Mouse (Mus musculus) brain, embryonic 14.5 days (tissue): ENCODE data around the gene Shroom3. TPM values are rescaled to one million over a fixed set of nuclear protein-coding genes. Genes with fewer than 3 reads are reported as not detected.

Experiments used
- DNase-seq: peaks from one replicate; pipeline ENCODE4 v3.0.0-alpha.2; 2011; ENCODE audit warnings: low read depth
- CTCF ChIP-seq: fragments of 200-500 bp; IDR thresholded peaks from 2 replicates; pipeline ENCODE4 v1.5.1; 2012; ENCODE audit warnings: inconsistent platforms, mild to moderate bottlenecking, moderate library complexity, borderline replicate concordance; ENCODE audit not compliant: insufficient read depth, insufficient read length; ENCODE audit errors: extremely low read depth
- POLR2A ChIP-seq: fragments of 200-500 bp; IDR thresholded peaks from 2 replicates; pipeline ENCODE4 v1.6.1; 2012; ENCODE audit warnings: mild to moderate bottlenecking, inconsistent platforms, borderline replicate concordance; ENCODE audit not compliant: poor library complexity, insufficient read depth, insufficient read length, severe bottlenecking; ENCODE audit errors: extremely low read depth
- polyA plus RNA-seq: library from polyadenylated mRNA; depleted of rRNA; stranded (reverse); fragments of >200 nt; gene quantifications from 2 replicates; pipeline ENCODE4 v1.2.3, GENCODE M21; 2012

Shroom3 gene
- polyA plus RNA-seq, 1 experiment: 8.0 TPM

DNA sequence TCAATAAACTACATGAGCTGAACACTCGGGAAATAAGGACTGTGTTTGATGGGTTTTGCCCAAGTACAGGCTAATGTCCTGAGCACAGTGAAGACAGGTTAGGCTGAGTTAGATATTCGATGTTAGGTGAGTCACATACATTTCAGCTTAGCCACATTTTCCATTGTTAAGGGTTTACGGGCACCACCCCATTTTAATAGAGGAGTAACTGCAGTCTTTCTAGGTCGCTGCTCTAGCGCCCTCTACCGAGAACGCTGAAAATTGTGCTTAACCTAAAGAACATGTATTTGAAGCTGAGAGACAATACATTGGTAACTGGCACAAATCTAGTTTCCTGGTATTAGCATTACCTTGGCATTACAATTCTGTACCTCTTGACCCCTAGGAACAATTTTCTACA is 287.2 kb downstream of the Shroom3 start:
- TF ChIP-seq CTCF: peak; percentile 49; the same call in 1 of the 2 replicates
- TF ChIP-seq POLR2A: no peak
- DNase-seq: peak; percentile 65

DNA sequence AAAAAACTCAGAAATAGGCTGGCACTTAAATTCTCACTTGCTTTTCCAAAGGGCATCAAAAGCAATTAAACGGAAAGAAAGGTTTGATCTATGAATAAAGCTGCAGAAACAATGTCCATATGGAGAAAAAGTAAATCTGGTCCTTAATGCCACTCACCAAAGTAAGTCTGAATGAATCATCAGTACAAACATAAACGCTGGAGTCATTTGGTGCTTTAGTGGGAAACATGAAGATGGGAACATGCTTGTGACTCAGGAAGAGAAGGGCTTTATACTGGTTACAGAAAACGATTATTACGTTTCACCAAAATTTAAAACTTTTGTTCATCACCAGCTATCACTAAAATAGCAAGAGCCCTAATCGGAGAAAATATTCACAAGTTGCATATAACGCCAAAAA is 297.2 kb downstream of the Shroom3 start:
- no peak for DNase-seq
- TF ChIP-seq POLR2A (no peak), CTCF (no peak)

GRCm38 (mm10) chr5:92980862-92981261 is 297.6 kb downstream of the Shroom3 start:
- no peak for DNase-seq
- no peak for TF ChIP-seq POLR2A
- no peak for TF ChIP-seq CTCF

DNA sequence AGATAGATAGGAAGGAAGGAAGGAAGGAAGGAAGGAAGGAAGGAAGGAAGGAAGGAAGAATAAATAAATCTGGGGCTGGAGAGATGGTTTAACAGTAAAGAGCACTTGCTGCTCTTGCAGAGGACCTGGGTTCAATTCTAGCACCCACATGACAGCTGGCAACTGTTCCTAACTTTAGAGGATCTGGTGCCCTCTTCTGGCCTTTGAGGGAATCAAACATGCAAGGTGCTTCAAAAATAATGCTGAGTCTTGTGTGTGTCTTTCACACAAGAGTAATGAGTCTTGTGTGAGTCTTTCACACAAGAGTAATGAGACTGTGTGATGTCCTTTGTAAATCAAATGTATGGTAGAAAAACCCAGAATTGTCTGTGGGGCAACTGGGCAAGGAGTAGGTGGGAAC is 299.4 kb downstream of the Shroom3 start:
- TF ChIP-seq POLR2A (no peak), CTCF (peak; percentile 33; the same call in 1 of the 2 replicates)
- no peak for DNase-seq

DNA sequence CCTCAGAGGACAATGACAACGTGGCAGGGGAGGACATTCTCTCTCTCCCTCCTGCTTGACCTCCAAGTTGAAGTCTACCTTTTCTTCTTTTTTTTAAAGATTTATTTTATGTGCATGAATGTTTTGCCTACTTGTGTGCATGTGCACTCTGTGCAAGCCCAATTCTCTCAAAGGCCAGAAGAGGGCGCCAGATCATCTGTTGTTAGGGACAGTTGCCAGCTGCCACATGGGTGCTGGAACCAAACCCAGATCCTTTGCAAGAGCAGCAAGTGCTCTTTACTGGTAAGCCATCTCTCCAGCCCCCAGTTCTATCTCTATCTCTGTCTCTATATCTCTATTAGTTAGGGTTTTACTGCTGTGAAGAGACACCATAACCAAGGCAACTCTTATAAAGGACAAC is 300.7 kb downstream of the Shroom3 start:
- no peak for DNase-seq
- TF ChIP-seq POLR2A: no peak
- TF ChIP-seq CTCF: peak; percentile 38; the same call in 1 of the 2 replicates

- no peak for TF ChIP-seq POLR2A
- TF ChIP-seq CTCF: no peak
- DNase-seq: no peak
Observed at GRCm38 (mm10) chr5:92984692-92985091, 301.5 kb downstream of the Shroom3 start.

DNA sequence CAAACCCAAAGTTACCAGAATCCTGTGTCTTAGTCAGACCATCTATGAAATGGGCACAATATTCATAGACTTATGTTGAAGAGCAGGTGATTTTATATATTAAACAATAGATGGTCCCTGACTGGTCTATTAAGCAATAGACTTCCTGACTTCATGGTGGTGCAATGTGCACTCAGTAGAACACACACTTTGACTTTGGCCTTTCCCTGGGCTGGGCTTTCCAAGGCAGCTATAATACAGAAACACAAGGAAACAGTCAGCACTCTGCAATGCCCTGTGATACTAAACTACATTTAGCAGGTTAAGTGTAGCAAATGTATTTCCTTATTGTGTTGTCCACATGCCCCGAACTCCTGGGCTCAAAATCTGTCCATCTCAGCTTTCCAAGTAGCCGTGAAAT is 302.2 kb downstream of the Shroom3 start:
- DNase-seq: no peak
- TF ChIP-seq CTCF (no peak), POLR2A (no peak)

DNA sequence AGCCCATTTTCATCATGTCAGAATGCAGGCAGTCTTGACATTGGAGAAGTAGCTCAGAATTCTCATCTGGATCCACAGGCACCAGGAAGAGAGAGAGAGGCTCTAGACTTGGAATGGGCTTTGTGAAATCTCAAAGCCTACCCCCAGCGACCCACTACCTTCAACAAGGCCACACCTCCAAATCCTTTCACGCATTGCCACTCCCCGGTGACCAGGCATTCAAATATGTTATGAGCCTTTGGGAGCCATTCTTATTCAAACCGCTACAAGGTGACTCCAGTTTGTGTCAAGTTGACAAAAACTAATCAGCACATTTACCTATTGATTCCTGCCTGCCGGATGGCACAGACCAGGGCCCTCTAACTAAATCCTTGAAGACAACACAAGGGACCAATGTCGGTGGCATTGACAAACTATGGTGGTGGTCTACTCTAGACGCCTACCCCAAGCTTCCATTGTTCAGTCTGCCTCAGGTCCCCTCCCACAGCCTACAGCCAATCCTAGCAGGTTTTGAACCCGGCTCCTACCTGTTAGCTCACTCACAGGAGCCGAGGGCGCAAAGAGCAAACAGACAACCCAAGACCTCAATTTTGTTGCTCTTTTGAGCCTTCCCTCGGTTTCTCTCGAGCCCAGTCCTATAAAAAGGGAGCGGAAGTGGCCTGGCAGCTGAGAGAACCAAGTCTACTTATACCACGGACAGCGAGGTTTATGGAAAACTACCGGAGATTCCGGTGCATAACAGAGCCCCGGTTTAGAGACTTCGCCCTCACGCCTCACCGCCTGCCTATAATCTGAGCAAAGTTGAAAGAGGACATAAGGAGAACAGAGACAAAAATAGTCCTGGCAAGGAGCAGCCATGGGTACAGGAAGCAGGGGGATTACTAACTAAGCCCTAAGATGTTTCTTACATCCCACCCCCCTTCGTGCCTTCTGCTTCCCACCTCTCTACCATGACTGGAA is 303.7 kb downstream of the Shroom3 start:
- no peak for DNase-seq
- TF ChIP-seq CTCF: no peak
- no peak for TF ChIP-seq POLR2A

DNA sequence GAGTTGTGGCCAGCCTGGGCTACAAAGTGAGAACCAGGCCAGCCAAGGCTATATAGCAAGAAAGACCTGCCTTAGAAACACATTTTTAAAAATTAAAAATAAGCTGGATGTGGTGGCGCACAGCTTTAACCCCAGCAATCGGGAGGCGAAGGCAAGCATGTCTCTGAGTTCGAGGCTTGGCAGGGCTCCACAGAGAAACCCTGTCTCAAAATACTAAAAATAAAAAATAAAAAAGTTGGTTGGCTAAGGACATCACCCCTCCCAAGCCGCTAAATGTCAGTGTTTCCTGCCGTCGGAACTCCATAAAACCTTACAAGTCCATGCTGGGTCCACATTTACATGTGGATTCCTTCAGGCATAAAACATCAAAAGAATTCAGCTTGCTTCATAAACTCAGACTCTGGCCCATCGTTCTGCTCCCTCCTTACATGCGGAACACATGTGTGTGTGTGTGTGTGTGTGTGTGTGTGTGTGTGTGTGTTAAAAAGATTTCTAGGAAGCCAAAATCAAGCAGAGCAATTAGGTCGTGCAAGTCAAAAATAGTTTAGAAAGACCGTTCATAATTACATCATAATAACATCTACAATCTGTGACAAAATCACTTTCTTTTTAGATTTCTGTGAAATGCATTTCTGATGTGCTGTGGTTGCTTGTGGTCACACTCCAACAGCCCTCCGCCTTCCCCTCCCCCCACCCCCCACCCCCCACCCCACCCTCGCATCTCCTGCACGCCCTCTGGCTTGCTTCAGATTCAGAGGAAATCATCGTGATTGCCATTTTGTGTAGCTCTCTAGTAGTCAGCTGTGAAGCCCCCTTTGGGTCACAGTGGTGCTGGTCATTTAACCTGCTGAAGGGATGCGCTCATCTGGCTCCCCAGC is 304.9 kb downstream of the Shroom3 start:
- peak; percentile 33 for DNase-seq

GRCm38 (mm10) chr5:92988769-92989356 is 305.6 kb downstream of the Shroom3 start:
- peak; percentile 54 for DNase-seq
- no peak for TF ChIP-seq CTCF
- no peak for TF ChIP-seq POLR2A

More for the DNA sequence above, 304.9 kb downstream of the Shroom3 start:
- TF ChIP-seq POLR2A (no peak), CTCF (no peak)

GRCm38 (mm10) chr5:92992106-92992505 is 308.9 kb downstream of the Shroom3 start:
- DNase-seq: no peak
- TF ChIP-seq CTCF (no peak), POLR2A (no peak)

DNA sequence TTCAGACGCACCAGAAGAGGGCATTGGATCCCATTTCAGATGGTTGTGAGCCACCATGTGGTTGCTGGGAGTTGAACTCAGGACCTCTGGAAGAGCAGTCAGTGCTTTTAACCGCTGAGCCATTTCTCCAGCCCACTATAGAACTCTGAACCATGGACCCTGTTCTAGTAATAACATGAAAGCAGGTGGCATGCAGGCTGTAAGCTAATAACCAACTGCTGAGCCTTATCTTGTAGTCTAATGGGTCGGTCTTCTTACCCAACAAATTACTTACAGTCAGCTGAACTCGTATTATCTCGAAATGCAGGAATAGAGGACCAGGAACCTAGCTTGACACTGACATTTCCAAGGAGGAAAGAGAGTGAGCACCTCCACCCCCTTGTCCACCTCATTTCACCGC is 311.1 kb downstream of the Shroom3 start:
- no peak for TF ChIP-seq POLR2A
- no peak for DNase-seq
